Mouse (Mus musculus): ENCODE data around the gene Ppp2r5e. TPM values are rescaled to one million over a fixed set of nuclear protein-coding genes. Genes with fewer than 3 reads are reported as not detected.

The Ppp2r5e gene
- polyA plus RNA-seq, 1 experiment from 2014 or later: 5.3 TPM

GRCm38 (mm10) chr12:75551671-75552070 is 44.4 kb downstream of the Ppp2r5e start:
- H3K36me3 ChIP-seq: no peaks in the 10 kb centered on the region
- no peak overlapping the region for H3K27ac ChIP-seq
- H3K4me1 ChIP-seq (replicated peaks): peaks cover 12% of the 10 kb centered on the region; the same call in 1 of the 2 replicates
- H3K27me3 ChIP-seq: no peaks in the 10 kb centered on the region
- H3K9me3 ChIP-seq (replicated peaks): no peaks in the 10 kb centered on the region
- H3K4me2 ChIP-seq: no peak overlapping the region
- DNase-seq: no peak
- no peak overlapping the region for H3K4me3 ChIP-seq (replicated peaks)
- WGBS (ENCODE audit: insufficient replicate concordance): 82% methylated on average over 5 of the region's 5 CpGs
- no peak for ATAC-seq (ENCODE audit: low read depth)
- H3K9ac ChIP-seq: no peak overlapping the region

GRCm38 (mm10) chr12:75548999-75549398 is 47.0 kb downstream of the Ppp2r5e start:
- no peak overlapping the region for H3K27ac ChIP-seq
- no peak for ATAC-seq (ENCODE audit: low read depth)
- WGBS (ENCODE audit: insufficient replicate concordance): 89% methylated on average over 9 of the region's 9 CpGs

GRCm38 (mm10) chr12:75547174-75547573 is 48.9 kb downstream of the Ppp2r5e start:
- 77% methylated on average over 3 of the region's 3 CpGs for WGBS (ENCODE audit: insufficient replicate concordance)

More at GRCm38 (mm10) chr12:75548999-75549398, 47.0 kb downstream of the Ppp2r5e start:
- no peak overlapping the region for H3K4me3 ChIP-seq (replicated peaks)
- peaks cover 7% of the 10 kb centered on the region; the same call in 1 of the 2 replicates for H3K4me1 ChIP-seq (replicated peaks)
- H3K4me2 ChIP-seq: no peak overlapping the region
- H3K9ac ChIP-seq: no peak overlapping the region
- DNase-seq: no peak
- H3K27me3 ChIP-seq: no peaks in the 10 kb centered on the region
- H3K9me3 ChIP-seq (replicated peaks): no peaks in the 10 kb centered on the region
- H3K36me3 ChIP-seq: no peaks in the 10 kb centered on the region

GRCm38 (mm10) chr12:75546241-75546640 is 49.8 kb downstream of the Ppp2r5e start:
- DNase-seq (no peak), ATAC-seq (ENCODE audit: low read depth) (no peak)
- H3K9ac ChIP-seq: no peak overlapping the region
- 83% methylated on average over 5 of the region's 5 CpGs for WGBS (ENCODE audit: insufficient replicate concordance)
- no peaks in the 10 kb centered on the region for H3K36me3 ChIP-seq
- H3K27ac ChIP-seq: no peak overlapping the region
- peaks cover 10% of the 10 kb centered on the region for H3K4me1 ChIP-seq (replicated peaks)
- H3K27me3 ChIP-seq: no peaks in the 10 kb centered on the region
- H3K4me2 ChIP-seq: no peak overlapping the region
- no peaks in the 10 kb centered on the region for H3K9me3 ChIP-seq (replicated peaks)
- H3K4me3 ChIP-seq (replicated peaks): no peak overlapping the region

More at GRCm38 (mm10) chr12:75547174-75547573, 48.9 kb downstream of the Ppp2r5e start:
- Histone ChIP-seq H3K4me3 (replicated peaks) (no peak overlapping the region), H3K27me3 (no peaks in the 10 kb centered on the region), H3K27ac (no peak overlapping the region), H3K4me2 (no peak overlapping the region), H3K4me1 (replicated peaks) (peaks cover 10% of the 10 kb centered on the region), H3K9ac (no peak overlapping the region), H3K9me3 (replicated peaks) (no peaks in the 10 kb centered on the region), H3K36me3 (no peaks in the 10 kb centered on the region)
- DNase-seq (no peak), ATAC-seq (ENCODE audit: low read depth) (no peak)

GRCm38 (mm10) chr12:75545431-75545925 is 50.6 kb downstream of the Ppp2r5e start:
- Histone ChIP-seq H3K36me3 (no peaks in the 10 kb centered on the region), H3K9ac (no peak overlapping the region), H3K27me3 (no peaks in the 10 kb centered on the region), H3K4me3 (replicated peaks) (no peak overlapping the region), H3K27ac (no peak overlapping the region), H3K4me1 (replicated peaks) (peaks cover 14% of the 10 kb centered on the region), H3K4me2 (no peak overlapping the region), H3K9me3 (replicated peaks) (no peaks in the 10 kb centered on the region)
- WGBS (ENCODE audit: insufficient replicate concordance): 85% methylated on average over 4 of the region's 4 CpGs
- DNase-seq (no peak), ATAC-seq (ENCODE audit: low read depth) (no peak)

GRCm38 (mm10) chr12:75544666-75545065 is 51.4 kb downstream of the Ppp2r5e start:
- H3K27ac ChIP-seq: no peak overlapping the region
- WGBS (ENCODE audit: insufficient replicate concordance): 69% methylated on average over 2 of the region's 2 CpGs
- no peak for ATAC-seq (ENCODE audit: low read depth)

GRCm38 (mm10) chr12:75544259-75544658 is 51.8 kb downstream of the Ppp2r5e start:
- Histone ChIP-seq H3K4me1 (replicated peaks) (peaks cover 19% of the 10 kb centered on the region), H3K9me3 (replicated peaks) (no peaks in the 10 kb centered on the region), H3K4me3 (replicated peaks) (no peak overlapping the region), H3K4me2 (no peak overlapping the region), H3K27ac (no peak overlapping the region), H3K9ac (no peak overlapping the region), H3K27me3 (no peaks in the 10 kb centered on the region), H3K36me3 (no peaks in the 10 kb centered on the region)
- WGBS (ENCODE audit: insufficient replicate concordance): 78% methylated on average over 2 of the region's 2 CpGs
- DNase-seq (no peak), ATAC-seq (ENCODE audit: low read depth) (no peak)

More at GRCm38 (mm10) chr12:75544666-75545065, 51.4 kb downstream of the Ppp2r5e start:
- no peak overlapping the region for H3K9ac ChIP-seq
- no peak overlapping the region for H3K4me2 ChIP-seq
- no peaks in the 10 kb centered on the region for H3K36me3 ChIP-seq
- peaks cover 16% of the 10 kb centered on the region for H3K4me1 ChIP-seq (replicated peaks)
- H3K27me3 ChIP-seq: no peaks in the 10 kb centered on the region
- no peak for DNase-seq
- no peak overlapping the region for H3K4me3 ChIP-seq (replicated peaks)
- no peaks in the 10 kb centered on the region for H3K9me3 ChIP-seq (replicated peaks)

- DNase-seq: no peak
- Histone ChIP-seq H3K27me3 (no peaks in the 10 kb centered on the region), H3K9ac (no peak overlapping the region), H3K27ac (no peak overlapping the region), H3K4me1 (replicated peaks) (peaks cover 22% of the 10 kb centered on the region), H3K9me3 (replicated peaks) (no peaks in the 10 kb centered on the region), H3K36me3 (no peaks in the 10 kb centered on the region), H3K4me3 (replicated peaks) (no peak overlapping the region), H3K4me2 (no peak overlapping the region)
- 74% methylated on average over 3 of the region's 3 CpGs for WGBS (ENCODE audit: insufficient replicate concordance)
- no peak for ATAC-seq (ENCODE audit: low read depth)
These were observed 52.7 kb downstream of the Ppp2r5e start for GRCm38 (mm10) chr12:75543346-75543745.

GRCm38 (mm10) chr12:75540621-75541171 is 55.3 kb downstream of the Ppp2r5e start:
- Histone ChIP-seq H3K9me3 (replicated peaks) (no peaks in the 10 kb centered on the region), H3K27ac (no peak overlapping the region), H3K9ac (no peak overlapping the region), H3K4me1 (replicated peaks) (peaks cover 38% of the 10 kb centered on the region), H3K36me3 (no peaks in the 10 kb centered on the region), H3K4me2 (no peak overlapping the region), H3K4me3 (replicated peaks) (no peak overlapping the region), H3K27me3 (no peaks in the 10 kb centered on the region)
- 72% methylated on average over 5 of the region's 5 CpGs for WGBS (ENCODE audit: insufficient replicate concordance)
- no peak for ATAC-seq (ENCODE audit: low read depth)
- DNase-seq: no peak

GRCm38 (mm10) chr12:75539228-75539627 is 56.8 kb downstream of the Ppp2r5e start:
- DNase-seq: no peak

GRCm38 (mm10) chr12:75537673-75538423 is 58.2 kb downstream of the Ppp2r5e start:
- H3K4me2 ChIP-seq: no peak overlapping the region
- DNase-seq (no peak), ATAC-seq (ENCODE audit: low read depth) (no peak)
- H3K27me3 ChIP-seq: no peaks in the 10 kb centered on the region
- no peaks in the 10 kb centered on the region for H3K36me3 ChIP-seq
- 81% methylated on average over 6 of the region's 6 CpGs for WGBS (ENCODE audit: insufficient replicate concordance)
- no peak overlapping the region for H3K9ac ChIP-seq
- H3K9me3 ChIP-seq (replicated peaks): no peaks in the 10 kb centered on the region
- H3K27ac ChIP-seq: no peak overlapping the region
- peaks cover 34% of the 10 kb centered on the region for H3K4me1 ChIP-seq (replicated peaks)
- no peak overlapping the region for H3K4me3 ChIP-seq (replicated peaks)

More at GRCm38 (mm10) chr12:75539228-75539627, 56.8 kb downstream of the Ppp2r5e start:
- H3K9ac ChIP-seq: no peak overlapping the region
- H3K4me3 ChIP-seq (replicated peaks): no peak overlapping the region
- H3K27ac ChIP-seq: no peak overlapping the region
- H3K36me3 ChIP-seq: no peaks in the 10 kb centered on the region
- ATAC-seq (ENCODE audit: low read depth): no peak
- H3K4me2 ChIP-seq: no peak overlapping the region
- H3K9me3 ChIP-seq (replicated peaks): no peaks in the 10 kb centered on the region
- peaks cover 38% of the 10 kb centered on the region for H3K4me1 ChIP-seq (replicated peaks)
- 72% methylated on average over 3 of the region's 3 CpGs for WGBS (ENCODE audit: insufficient replicate concordance)
- H3K27me3 ChIP-seq: no peaks in the 10 kb centered on the region

Measured in liver, embryonic 13.5 days (tissue).